In genomic region chr7:94046029-94046428, GRCm38 (mm10) we compare ENCODE assay signal across 11 mouse cellular contexts.
DNase-seq lines count a peak whose midpoint lies in the region; ATAC-seq and TF ChIP-seq lines count a peak whose summit lies in the region.
"Had no signal": no experiment of that assay in that cellular context is flagged by ENCODE, and none has a peak within 500 bp of the region (broad histone marks: within the 10 kb centered on the region; RNA-seq: fewer than 3 reads in every experiment).

No protein-coding gene starts in this region.

- no peak overlapping the region for H3K27ac ChIP-seq in gastrocnemius, adult 2 months
- H3K27ac ChIP-seq in midbrain, embryonic 12.5 days (replicated peaks), result no peak overlapping the region
- H3K27ac ChIP-seq in midbrain, embryonic 10.5 days (replicated peaks), result no peak overlapping the region
- H3K27ac ChIP-seq: heart, embryonic 13.5 days had no signal

- no peak overlapping the region for H3K9ac ChIP-seq in midbrain, embryonic 12.5 days (replicated peaks)
- H3K9ac ChIP-seq: heart, embryonic 13.5 days had no signal

- H3K27me3 ChIP-seq in midbrain, embryonic 12.5 days, result no peaks in the 10 kb centered on the region
- no peaks in the 10 kb centered on the region; the same call in 1 of the 2 replicates for H3K27me3 ChIP-seq in midbrain, embryonic 10.5 days (ENCODE audit: low read depth, poor library complexity, severe bottlenecking)
- H3K27me3 ChIP-seq: heart, embryonic 13.5 days had no signal

- DNase-seq in gastrocnemius, adult 2 months, result no peak
- no peak for DNase-seq in gastrocnemius, postnatal 10 days
- no peak for DNase-seq in midbrain, embryonic 10.5 days (ENCODE audit: low spot score)
- DNase-seq in embryo, embryonic 11 days, result peak; percentile 50
- DNase-seq in retina, postnatal 1 day, result peak; percentile 31
- no peak for DNase-seq in kidney, postnatal 25 days
- no peak for DNase-seq in frontal cortex, postnatal 25 days (ENCODE audit: low spot score in 2 of 2)
- DNase-seq: kidney, adult 8-10 months; lung, postnatal 4 days had no signal

- 26% methylated on average over 1 of the region's 1 CpGs for WGBS in midbrain, embryonic 12.5 days
- 32% methylated on average over 1 of the region's 1 CpGs for WGBS in midbrain, embryonic 10.5 days

- H3K4me1 ChIP-seq in midbrain, embryonic 12.5 days, result peaks cover 7% of the 10 kb centered on the region; the same call in 1 of the 2 replicates
- peaks cover 21% of the 10 kb centered on the region for H3K4me1 ChIP-seq in midbrain, embryonic 10.5 days
- H3K4me1 ChIP-seq: heart, embryonic 13.5 days had no signal

- no peak overlapping the region for H3K4me2 ChIP-seq in midbrain, embryonic 12.5 days (replicated peaks)
- H3K4me2 ChIP-seq: heart, embryonic 13.5 days had no signal

- TF ChIP-seq CTCF in gastrocnemius, adult 2 months (IDR thresholded peaks at IDR 0.05), result peak; percentile 33

- H3K4me3 ChIP-seq in gastrocnemius, adult 2 months, result no peak overlapping the region
- no peak overlapping the region for H3K4me3 ChIP-seq in midbrain, embryonic 12.5 days
- H3K4me3 ChIP-seq in midbrain, embryonic 10.5 days, result no peak overlapping the region
- H3K4me3 ChIP-seq: heart, embryonic 13.5 days had no signal

- H3K36me3 ChIP-seq in midbrain, embryonic 12.5 days, result no peaks in the 10 kb centered on the region
- H3K36me3 ChIP-seq in midbrain, embryonic 10.5 days, result no peaks in the 10 kb centered on the region
- H3K36me3 ChIP-seq: heart, embryonic 13.5 days had no signal

- peak; percentile 18; the same call in 1 of the 2 replicates for ATAC-seq in midbrain, embryonic 12.5 days (ENCODE audit: low FRiP score, low read depth)

- no peaks in the 10 kb centered on the region for H3K9me3 ChIP-seq in midbrain, embryonic 12.5 days
- H3K9me3 ChIP-seq in midbrain, embryonic 10.5 days (replicated peaks), result no peaks in the 10 kb centered on the region
- H3K9me3 ChIP-seq: heart, embryonic 13.5 days had no signal

- intact Hi-C loops in gastrocnemius, adult 2 months (cut with DNase I), result no loop called here

Comparison
In these comparisons a context has a peak if more than half of its experiments do, and no peak if none do; other contexts are left out.
1. DNase-seq: peak in embryo, embryonic 11 days (single experiment) and retina, postnatal 1 day (single experiment); none in gastrocnemius, adult 2 months (single experiment), gastrocnemius, postnatal 10 days (single experiment), midbrain, embryonic 10.5 days (single experiment), kidney, postnatal 25 days (0 of 2) and frontal cortex, postnatal 25 days (0 of 2).